Mouse (Mus musculus): Measurements from ENCODE around the gene I0C0044D17Rik. TPM values are rescaled to one million over a fixed set of nuclear protein-coding genes. Genes with fewer than 3 reads are reported as not detected.

I0C0044D17Rik gene
- polyA plus RNA-seq, 1 experiment: not detected

DNA sequence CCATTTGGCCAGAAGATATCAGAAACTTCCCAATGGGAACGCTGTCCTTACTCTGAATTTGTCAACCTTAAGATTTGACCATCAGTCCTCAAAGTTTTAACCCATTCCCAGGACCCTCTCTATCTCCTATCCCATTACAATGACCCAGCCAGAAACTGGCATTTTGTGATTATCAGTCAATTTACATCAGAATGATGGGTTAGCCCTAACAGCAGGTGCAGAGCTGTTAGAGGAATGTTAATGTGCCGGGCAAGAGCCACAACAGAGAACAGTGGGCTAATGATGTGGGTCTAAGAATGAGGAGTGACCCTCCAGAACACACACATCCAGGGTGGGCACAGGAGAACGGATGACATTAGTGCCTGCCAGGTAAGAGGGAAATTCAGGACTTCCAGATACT, 37.4 kb downstream of the I0C0044D17Rik start:
- H3K36me3 ChIP-seq (ENCODE audit: control insufficient read depth, insufficient read depth): no peaks in the 10 kb centered on the region
- H3K79me3 ChIP-seq (ENCODE audit: low read depth): no peaks in the 10 kb centered on the region
- no peak for TF ChIP-seq MYOG (IDR thresholded peaks at IDR 0.05; ENCODE audit: control insufficient read depth, extremely low read depth, insufficient read length)
- TF ChIP-seq MYOD1 (IDR thresholded peaks at IDR 0.05; ENCODE audit: control insufficient read depth, insufficient read length, low read depth): no peak
- TF ChIP-seq USF1 (IDR thresholded peaks at IDR 0.05; ENCODE audit: low read depth): no peak
- TF ChIP-seq CEBPB (IDR thresholded peaks at IDR 0.05; ENCODE audit: low read depth): no peak
- TF ChIP-seq FOSL1 (IDR thresholded peaks at IDR 0.05; ENCODE audit: insufficient read depth, low read length, poor library complexity, severe bottlenecking): no peak
- TF ChIP-seq MAX (IDR thresholded peaks at IDR 0.05): no peak
- TF ChIP-seq CTCF (IDR thresholded peaks at IDR 0.05; ENCODE audit: control insufficient read depth, insufficient read depth, insufficient read length): no peak
- H3ac ChIP-seq (ENCODE audit: control insufficient read depth, insufficient read length, low read depth): no peak overlapping the region
- H3K27me3 ChIP-seq (ENCODE audit: control insufficient read depth, insufficient read depth, insufficient read length): no peaks in the 10 kb centered on the region
- no peak overlapping the region for H3K4me3 ChIP-seq (ENCODE audit: insufficient read depth, poor library complexity, severe bottlenecking)
- H3K79me2 ChIP-seq (ENCODE audit: control insufficient read depth, insufficient read depth): no peaks in the 10 kb centered on the region

DNA sequence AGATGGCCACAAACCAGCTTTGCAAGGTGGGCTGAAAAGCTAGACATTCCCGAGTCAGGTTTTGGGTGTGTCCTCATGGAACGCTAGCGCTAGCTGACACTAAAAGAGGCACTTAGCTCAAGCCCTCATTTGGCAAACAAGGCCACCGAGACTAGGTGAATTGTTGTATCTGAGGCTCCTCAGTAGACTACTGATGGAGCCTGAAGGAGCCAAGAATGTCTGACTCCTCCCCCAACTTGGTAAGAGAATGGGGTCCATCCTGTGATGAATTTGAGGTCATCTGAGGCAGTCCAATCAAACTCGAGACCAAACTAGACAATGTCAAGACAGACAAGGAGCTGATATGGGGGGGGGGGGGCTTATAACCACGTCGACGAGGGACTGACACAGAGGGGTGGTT, 37.8 kb downstream of the I0C0044D17Rik start:
- Histone ChIP-seq H3K27me3 (ENCODE audit: control insufficient read depth, insufficient read depth, insufficient read length) (no peaks in the 10 kb centered on the region), H3K79me3 (ENCODE audit: low read depth) (no peaks in the 10 kb centered on the region), H3ac (ENCODE audit: control insufficient read depth, insufficient read length, low read depth) (no peak overlapping the region), H3K36me3 (ENCODE audit: control insufficient read depth, insufficient read depth) (no peaks in the 10 kb centered on the region), H3K79me2 (ENCODE audit: control insufficient read depth, insufficient read depth) (no peaks in the 10 kb centered on the region), H3K4me3 (ENCODE audit: insufficient read depth, poor library complexity, severe bottlenecking) (no peak overlapping the region)
- TF ChIP-seq CTCF (IDR thresholded peaks at IDR 0.05; ENCODE audit: control insufficient read depth, insufficient read depth, insufficient read length): no peak
- TF ChIP-seq FOSL1 (IDR thresholded peaks at IDR 0.05; ENCODE audit: insufficient read depth, low read length, poor library complexity, severe bottlenecking): no peak
- TF ChIP-seq MAX (IDR thresholded peaks at IDR 0.05): no peak
- no peak for TF ChIP-seq CEBPB (IDR thresholded peaks at IDR 0.05; ENCODE audit: low read depth)
- no peak for TF ChIP-seq USF1 (IDR thresholded peaks at IDR 0.05; ENCODE audit: low read depth)
- TF ChIP-seq MYOD1 (IDR thresholded peaks at IDR 0.05; ENCODE audit: control insufficient read depth, insufficient read length, low read depth): no peak
- no peak for TF ChIP-seq MYOG (IDR thresholded peaks at IDR 0.05; ENCODE audit: control insufficient read depth, extremely low read depth, insufficient read length)

DNA sequence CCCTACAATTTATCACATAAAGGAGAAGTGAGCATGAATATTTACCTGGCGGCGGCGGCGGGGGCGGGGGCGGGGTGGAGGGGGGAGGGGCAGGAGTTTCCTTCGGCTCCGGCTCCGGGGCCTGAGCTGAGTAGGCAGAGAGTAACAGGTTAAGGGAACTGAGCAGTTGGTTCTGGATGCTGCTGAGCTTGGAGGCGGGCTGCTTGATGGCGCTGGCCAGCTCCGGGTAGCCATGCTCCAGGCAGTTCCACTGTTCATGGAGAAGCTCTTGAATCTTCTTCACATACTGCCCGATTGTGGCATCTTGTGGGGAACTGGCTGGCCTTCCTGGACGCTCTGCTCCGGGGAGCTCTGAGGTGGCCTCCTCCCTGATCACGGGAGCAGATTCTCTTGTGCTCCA, 45.4 kb downstream of the I0C0044D17Rik start:
- H3ac ChIP-seq (ENCODE audit: control insufficient read depth, insufficient read length, low read depth): no peak overlapping the region
- H3K79me3 ChIP-seq (ENCODE audit: low read depth): no peaks in the 10 kb centered on the region
- no peaks in the 10 kb centered on the region for H3K27me3 ChIP-seq (ENCODE audit: control insufficient read depth, insufficient read depth, insufficient read length)
- TF ChIP-seq USF1 (IDR thresholded peaks at IDR 0.05; ENCODE audit: low read depth) (no peak), MYOD1 (IDR thresholded peaks at IDR 0.05; ENCODE audit: control insufficient read depth, insufficient read length, low read depth) (no peak), CEBPB (IDR thresholded peaks at IDR 0.05; ENCODE audit: low read depth) (no peak), MAX (IDR thresholded peaks at IDR 0.05) (no peak), MYOG (IDR thresholded peaks at IDR 0.05; ENCODE audit: control insufficient read depth, extremely low read depth, insufficient read length) (no peak)
- no peaks in the 10 kb centered on the region for H3K36me3 ChIP-seq (ENCODE audit: control insufficient read depth, insufficient read depth)
- no peaks in the 10 kb centered on the region for H3K79me2 ChIP-seq (ENCODE audit: control insufficient read depth, insufficient read depth)
- H3K4me3 ChIP-seq (ENCODE audit: insufficient read depth, poor library complexity, severe bottlenecking): no peak overlapping the region

DNA sequence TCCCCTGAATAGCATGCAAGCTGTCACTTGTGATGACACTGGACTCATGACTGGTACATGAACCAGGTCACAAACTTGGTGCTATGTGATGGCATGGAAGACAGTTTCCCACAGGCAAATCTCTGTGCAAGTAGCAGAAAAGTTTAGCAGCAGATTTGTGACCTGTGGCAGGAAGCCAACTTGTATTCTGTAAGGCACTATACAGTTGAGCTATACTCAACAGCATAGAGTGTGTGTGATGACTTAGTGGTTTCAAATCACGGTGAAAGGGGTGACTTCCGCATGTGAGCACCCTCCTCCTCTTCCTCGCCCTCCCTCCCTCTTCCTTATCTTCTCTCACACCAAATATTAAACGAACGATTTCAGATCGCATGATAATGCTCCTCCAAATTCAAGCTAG, 46.2 kb downstream of the I0C0044D17Rik start:
- no peak for TF ChIP-seq USF1 (IDR thresholded peaks at IDR 0.05; ENCODE audit: low read depth)
- TF ChIP-seq FOSL1 (IDR thresholded peaks at IDR 0.05; ENCODE audit: insufficient read depth, low read length, poor library complexity, severe bottlenecking): no peak
- TF ChIP-seq MAX (IDR thresholded peaks at IDR 0.05): no peak
- TF ChIP-seq CEBPB (IDR thresholded peaks at IDR 0.05; ENCODE audit: low read depth): no peak
- no peak for TF ChIP-seq MYOD1 (IDR thresholded peaks at IDR 0.05; ENCODE audit: control insufficient read depth, insufficient read length, low read depth)
- TF ChIP-seq MYOG (IDR thresholded peaks at IDR 0.05; ENCODE audit: control insufficient read depth, extremely low read depth, insufficient read length): no peak
- TF ChIP-seq CTCF (IDR thresholded peaks at IDR 0.05; ENCODE audit: control insufficient read depth, insufficient read depth, insufficient read length): no peak
- no peak overlapping the region for H3K4me3 ChIP-seq (ENCODE audit: insufficient read depth, poor library complexity, severe bottlenecking)
- no peak overlapping the region for H3ac ChIP-seq (ENCODE audit: control insufficient read depth, insufficient read length, low read depth)
- H3K36me3 ChIP-seq (ENCODE audit: control insufficient read depth, insufficient read depth): no peaks in the 10 kb centered on the region
- no peaks in the 10 kb centered on the region for H3K79me3 ChIP-seq (ENCODE audit: low read depth)
- no peaks in the 10 kb centered on the region for H3K79me2 ChIP-seq (ENCODE audit: control insufficient read depth, insufficient read depth)
- no peaks in the 10 kb centered on the region for H3K27me3 ChIP-seq (ENCODE audit: control insufficient read depth, insufficient read depth, insufficient read length)

DNA sequence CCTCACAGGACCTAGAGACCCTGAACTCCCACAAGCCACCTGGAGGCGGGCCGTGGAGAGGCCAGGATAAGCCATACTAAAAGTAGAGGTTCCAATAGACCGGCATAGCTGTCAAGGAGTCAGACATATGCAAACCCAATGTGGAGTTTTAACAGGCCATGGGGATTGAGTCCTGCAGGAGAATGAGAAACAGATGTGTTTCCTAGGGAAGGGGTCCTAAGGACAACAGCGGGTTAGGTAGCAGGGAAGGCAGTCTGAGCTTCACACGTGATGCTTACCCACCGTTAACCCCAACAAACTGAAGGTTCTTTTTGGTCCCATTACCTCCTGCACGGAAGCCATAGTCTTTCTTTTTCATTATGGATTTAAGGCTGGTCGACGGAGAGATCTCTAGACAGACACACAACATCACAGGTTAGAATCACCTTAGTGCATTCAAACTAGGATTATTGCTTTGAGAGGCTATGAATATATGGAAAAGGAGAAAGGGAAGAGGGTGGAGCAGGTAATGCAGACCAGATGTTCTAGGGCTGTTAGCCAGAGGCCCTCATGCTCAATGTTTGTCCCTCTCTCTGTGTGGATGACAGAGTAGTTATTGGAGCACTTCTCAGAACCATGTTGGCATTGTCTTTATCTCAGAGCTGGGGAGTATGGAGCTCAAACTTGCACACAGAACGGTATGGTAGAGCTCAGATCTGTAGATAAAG, 46.8 kb downstream of the I0C0044D17Rik start:
- no peak overlapping the region for H3ac ChIP-seq (ENCODE audit: control insufficient read depth, insufficient read length, low read depth)
- no peak overlapping the region for H3K4me3 ChIP-seq (ENCODE audit: insufficient read depth, poor library complexity, severe bottlenecking)
- no peaks in the 10 kb centered on the region for H3K27me3 ChIP-seq (ENCODE audit: control insufficient read depth, insufficient read depth, insufficient read length)
- no peaks in the 10 kb centered on the region for H3K36me3 ChIP-seq (ENCODE audit: control insufficient read depth, insufficient read depth)
- H3K79me3 ChIP-seq (ENCODE audit: low read depth): no peaks in the 10 kb centered on the region
- H3K79me2 ChIP-seq (ENCODE audit: control insufficient read depth, insufficient read depth): no peaks in the 10 kb centered on the region
- TF ChIP-seq CTCF (IDR thresholded peaks at IDR 0.05; ENCODE audit: control insufficient read depth, insufficient read depth, insufficient read length) (no peak), USF1 (IDR thresholded peaks at IDR 0.05; ENCODE audit: low read depth) (no peak), MYOG (IDR thresholded peaks at IDR 0.05; ENCODE audit: control insufficient read depth, extremely low read depth, insufficient read length) (no peak), MAX (IDR thresholded peaks at IDR 0.05) (no peak), FOSL1 (IDR thresholded peaks at IDR 0.05; ENCODE audit: insufficient read depth, low read length, poor library complexity, severe bottlenecking) (no peak), CEBPB (IDR thresholded peaks at IDR 0.05; ENCODE audit: low read depth) (no peak), MYOD1 (IDR thresholded peaks at IDR 0.05; ENCODE audit: control insufficient read depth, insufficient read length, low read depth) (no peak)

Measured in C2C12 (cell line).